Mouse (Mus musculus): Measurements from ENCODE around the gene Gm8159.
"Not testable (repeated sequence)": the region's sequence is repeated elsewhere in the genome, so short reads cannot be mapped to it uniquely, and the experiment has no call there.

Gm8159 gene

GRCm38 (mm10) chr14:4632052-4632451 is at the start of gene Gm8159:
Gene Gm8159 (plus strand): TSS chr14:4632352.
- DNase-seq (ENCODE audit: low spot score in 2 of 2) = not testable (repeated sequence)

GRCm38 (mm10) chr14:4649309-4649708 is 17.2 kb downstream of the Gm8159 start:
- peak in 1 of 2 experiments; percentile 8 for DNase-seq (ENCODE audit: low spot score in 2 of 2)

GRCm38 (mm10) chr14:4650324-4650723 is 18.2 kb downstream of the Gm8159 start:
- not testable (repeated sequence) for DNase-seq (ENCODE audit: low spot score in 2 of 2)

- not testable (repeated sequence) for DNase-seq (ENCODE audit: low spot score in 2 of 2)
Measured at GRCm38 (mm10) chr14:4663892-4664291, 31.7 kb downstream of the Gm8159 start, which contains the start of gene Gm3239. Gene Gm3239 (plus strand): TSS chr14:4664192.
